Mouse (Mus musculus) ES-E14 (cell line): ENCODE measurements around the gene Zbtb20.

ENCODE experiments used
- CHD2 ChIP-seq: IDR thresholded peaks from 2 replicates; pipeline ENCODE4 v1.6.1; 2014; ENCODE audit warnings: mild to moderate bottlenecking, low read depth, low read length, inconsistent platforms
- HCFC1 ChIP-seq: IDR thresholded peaks from 2 replicates; pipeline ENCODE4 v1.6.1; 2012; ENCODE audit warnings: low read length, inconsistent platforms, borderline replicate concordance; ENCODE audit not compliant: insufficient read depth
- ZC3H11A ChIP-seq: IDR thresholded peaks from 2 replicates; pipeline ENCODE4 v1.6.1; 2012; ENCODE audit warnings: low read depth, mild to moderate bottlenecking, inconsistent platforms, low read length, borderline replicate concordance
- ZNF384 ChIP-seq: IDR thresholded peaks from 2 replicates; pipeline ENCODE4 v1.6.1; 2012; ENCODE audit warnings: low read depth, low read length, inconsistent platforms

GRCm38 (mm10) chr16:43363751-43364515 is 488.3 kb downstream of the Zbtb20 start:
- TF ChIP-seq ZC3H11A = no peak
- TF ChIP-seq HCFC1 = no peak
- TF ChIP-seq CHD2 = no peak
- no peak for TF ChIP-seq ZNF384
